Mouse (Mus musculus): ENCODE data around the gene Dcbld1. TPM values are rescaled to one million over a fixed set of nuclear protein-coding genes. Genes with fewer than 3 reads are reported as not detected.

Gene Dcbld1
- polyA plus RNA-seq (2015; fragmentation: Nextera tagmentation; extraction: Ambion mirVana), result 32.5 and 33.2 TPM in 2 replicates

- Histone ChIP-seq H3K4me2 (replicated peaks; ENCODE audit: low read depth, low read length) (peak within 1 kb of the TSS; percentile 68), H3K9ac (replicated peaks; ENCODE audit: low read length) (peak within 1 kb of the TSS; percentile 87)
- WGBS, result under 1% methylated on average over 47 of the region's 60 CpGs
Measured at GRCm38 (mm10) chr10:52233301-52233968, at the start of gene Dcbld1. Dcbld1 (plus strand) TSS chr10:52233619.

GRCm38 (mm10) chr10:52185900-52186299 is 47.5 kb upstream of the Dcbld1 start:
- ATAC-seq (ENCODE audit: low FRiP score, low TSS enrichment), result no peak
- Histone ChIP-seq H3K4me2 (replicated peaks; ENCODE audit: low read depth, low read length) (no peak overlapping the region), H3K27ac (ENCODE audit: low read length) (no peak overlapping the region), H3K36me3 (ENCODE audit: insufficient read depth, low read length) (no peaks in the 10 kb centered on the region), H3K9ac (replicated peaks; ENCODE audit: low read length) (no peak overlapping the region), H3K4me3 (ENCODE audit: low read length) (no peak overlapping the region), H3K27me3 (ENCODE audit: insufficient read depth, low read length) (no peaks in the 10 kb centered on the region), H3K4me1 (ENCODE audit: insufficient read depth, low read length) (no peaks in the 10 kb centered on the region), H3K9me3 (ENCODE audit: low read length) (no peaks in the 10 kb centered on the region)
- WGBS, result 79% methylated on average over 4 of the region's 4 CpGs

More at GRCm38 (mm10) chr10:52233301-52233968, at the start of gene Dcbld1:
- no peaks in the 10 kb centered on the region for H3K36me3 ChIP-seq (ENCODE audit: insufficient read depth, low read length)
- H3K4me1 ChIP-seq (ENCODE audit: insufficient read depth, low read length), result peaks cover 21% of the 10 kb centered on the region
- peak within 1 kb of the TSS; percentile 88 for H3K27ac ChIP-seq (ENCODE audit: low read length)
- H3K9me3 ChIP-seq (ENCODE audit: low read length), result no peaks in the 10 kb centered on the region
- peak within 1 kb of the TSS; percentile 81 for H3K4me3 ChIP-seq (ENCODE audit: low read length)
- peak; percentile 96 for ATAC-seq (ENCODE audit: low FRiP score, low TSS enrichment)
- no peaks in the 10 kb centered on the region for H3K27me3 ChIP-seq (ENCODE audit: insufficient read depth, low read length)

GRCm38 (mm10) chr10:52194957-52195852 is 38.2 kb upstream of the Dcbld1 start, which contains the start of gene Ros1:
Ros1 (minus strand) TSS chr10:52195244.
- H3K27ac ChIP-seq (ENCODE audit: low read length), result peak within 1 kb of the TSS; percentile 49
- ATAC-seq (ENCODE audit: low FRiP score, low TSS enrichment), result no peak; the same call in 1 of the 2 replicates

GRCm38 (mm10) chr10:52204006-52204405 is 29.4 kb upstream of the Dcbld1 start:
- Histone ChIP-seq H3K9me3 (ENCODE audit: low read length) (no peaks in the 10 kb centered on the region), H3K4me1 (ENCODE audit: insufficient read depth, low read length) (no peaks in the 10 kb centered on the region), H3K9ac (replicated peaks; ENCODE audit: low read length) (no peak overlapping the region), H3K27ac (ENCODE audit: low read length) (no peak overlapping the region), H3K4me2 (replicated peaks; ENCODE audit: low read depth, low read length) (no peak overlapping the region), H3K27me3 (ENCODE audit: insufficient read depth, low read length) (no peaks in the 10 kb centered on the region), H3K36me3 (ENCODE audit: insufficient read depth, low read length) (no peaks in the 10 kb centered on the region), H3K4me3 (ENCODE audit: low read length) (no peak overlapping the region)
- WGBS, result 82% methylated on average over 2 of the region's 2 CpGs
- ATAC-seq (ENCODE audit: low FRiP score, low TSS enrichment), result no peak

More at GRCm38 (mm10) chr10:52194957-52195852, 38.2 kb upstream of the Dcbld1 start, which contains the start of gene Ros1:
- no peak within 1 kb of the TSS for H3K4me3 ChIP-seq (ENCODE audit: low read length)
- H3K36me3 ChIP-seq (ENCODE audit: insufficient read depth, low read length), result no peaks in the 10 kb centered on the region
- H3K9me3 ChIP-seq (ENCODE audit: low read length), result peaks cover 2% of the 10 kb centered on the region; the same call in 1 of the 2 replicates
- H3K4me2 ChIP-seq (replicated peaks; ENCODE audit: low read depth, low read length), result no peak within 1 kb of the TSS; the same call in 1 of the 2 replicates
- no peaks in the 10 kb centered on the region for H3K27me3 ChIP-seq (ENCODE audit: insufficient read depth, low read length)
- no peak within 1 kb of the TSS for H3K9ac ChIP-seq (replicated peaks; ENCODE audit: low read length)
- 57% methylated on average over 7 of the region's 7 CpGs for WGBS
- no peaks in the 10 kb centered on the region for H3K4me1 ChIP-seq (ENCODE audit: insufficient read depth, low read length)

GRCm38 (mm10) chr10:52215267-52215818 is 18.1 kb upstream of the Dcbld1 start:
- Histone ChIP-seq H3K9ac (replicated peaks; ENCODE audit: low read length) (no peak overlapping the region), H3K27ac (ENCODE audit: low read length) (no peak overlapping the region), H3K4me3 (ENCODE audit: low read length) (no peak overlapping the region), H3K36me3 (ENCODE audit: insufficient read depth, low read length) (no peaks in the 10 kb centered on the region), H3K4me2 (replicated peaks; ENCODE audit: low read depth, low read length) (no peak overlapping the region), H3K27me3 (ENCODE audit: insufficient read depth, low read length) (no peaks in the 10 kb centered on the region), H3K4me1 (ENCODE audit: insufficient read depth, low read length) (0 out of 2 replicates have a peak, but pooled peaks cover 7% of the 10 kb centered on the region), H3K9me3 (ENCODE audit: low read length) (no peaks in the 10 kb centered on the region)
- ATAC-seq (ENCODE audit: low FRiP score, low TSS enrichment), result no peak
- 46% methylated on average over 2 of the region's 2 CpGs for WGBS

GRCm38 (mm10) chr10:52216797-52217563 is 16.4 kb upstream of the Dcbld1 start:
- Histone ChIP-seq H3K9me3 (ENCODE audit: low read length) (no peaks in the 10 kb centered on the region), H3K27ac (ENCODE audit: low read length) (no peak overlapping the region), H3K9ac (replicated peaks; ENCODE audit: low read length) (no peak overlapping the region), H3K4me3 (ENCODE audit: low read length) (no peak overlapping the region), H3K4me1 (ENCODE audit: insufficient read depth, low read length) (0 out of 2 replicates have a peak, but pooled peaks cover 7% of the 10 kb centered on the region), H3K4me2 (replicated peaks; ENCODE audit: low read depth, low read length) (no peak overlapping the region), H3K36me3 (ENCODE audit: insufficient read depth, low read length) (no peaks in the 10 kb centered on the region), H3K27me3 (ENCODE audit: insufficient read depth, low read length) (no peaks in the 10 kb centered on the region)
- WGBS, result 27% methylated on average over 7 of the region's 7 CpGs
- peak; percentile 67; the same call in 1 of the 2 replicates for ATAC-seq (ENCODE audit: low FRiP score, low TSS enrichment)

- H3K27ac ChIP-seq (ENCODE audit: low read length), result peak overlapping the region; percentile 20; the same call in 1 of the 2 replicates
- H3K9me3 ChIP-seq (ENCODE audit: low read length), result no peaks in the 10 kb centered on the region
- 53% methylated on average over 7 of the region's 7 CpGs for WGBS
- H3K4me1 ChIP-seq (ENCODE audit: insufficient read depth, low read length), result 0 out of 2 replicates have a peak, but pooled peaks cover 7% of the 10 kb centered on the region
- H3K27me3 ChIP-seq (ENCODE audit: insufficient read depth, low read length), result no peaks in the 10 kb centered on the region
- no peak overlapping the region for H3K4me3 ChIP-seq (ENCODE audit: low read length)
- no peak overlapping the region for H3K4me2 ChIP-seq (replicated peaks; ENCODE audit: low read depth, low read length)
- H3K9ac ChIP-seq (replicated peaks; ENCODE audit: low read length), result no peak overlapping the region
- no peaks in the 10 kb centered on the region for H3K36me3 ChIP-seq (ENCODE audit: insufficient read depth, low read length)
- no peak for ATAC-seq (ENCODE audit: low FRiP score, low TSS enrichment)
Measured at GRCm38 (mm10) chr10:52217564-52217934, 15.9 kb upstream of the Dcbld1 start.

GRCm38 (mm10) chr10:52219600-52219999 is 13.8 kb upstream of the Dcbld1 start:
- 0 out of 2 replicates have a peak, but pooled peaks cover 7% of the 10 kb centered on the region for H3K4me1 ChIP-seq (ENCODE audit: insufficient read depth, low read length)
- no peak overlapping the region for H3K4me3 ChIP-seq (ENCODE audit: low read length)
- H3K27ac ChIP-seq (ENCODE audit: low read length), result no peak overlapping the region
- 0 out of 2 replicates have a peak overlapping the region, but pooled peaks have one; percentile 1 for H3K4me2 ChIP-seq (replicated peaks; ENCODE audit: low read depth, low read length)
- no peaks in the 10 kb centered on the region for H3K27me3 ChIP-seq (ENCODE audit: insufficient read depth, low read length)
- no peaks in the 10 kb centered on the region for H3K36me3 ChIP-seq (ENCODE audit: insufficient read depth, low read length)
- 68% methylated on average over 3 of the region's 3 CpGs for WGBS
- no peak overlapping the region for H3K9ac ChIP-seq (replicated peaks; ENCODE audit: low read length)
- no peak for ATAC-seq (ENCODE audit: low FRiP score, low TSS enrichment)
- no peaks in the 10 kb centered on the region for H3K9me3 ChIP-seq (ENCODE audit: low read length)
